Mouse (Mus musculus): Measurements from ENCODE around the gene Rbm34.

Gene Rbm34

GRCm38 (mm10) chr8:126951900-126952636 is 18.8 kb downstream of the Rbm34 start:
- DNase-seq, result no peak

- no peak for DNase-seq
These were observed 21.3 kb downstream of the Rbm34 start for GRCm38 (mm10) chr8:126949527-126949926.

GRCm38 (mm10) chr8:126946444-126946843 is 24.4 kb downstream of the Rbm34 start:
- no peak for DNase-seq

GRCm38 (mm10) chr8:126945730-126946163 is 25.1 kb downstream of the Rbm34 start, which contains the start of gene Tomm20:
TSS of gene Tomm20 (minus strand) at chr8:126945844.
- DNase-seq, result peak; percentile 96 to 97

GRCm38 (mm10) chr8:126944781-126945691 is 25.8 kb downstream of the Rbm34 start:
- peak; percentile 88 for DNase-seq

- no peak for DNase-seq
These were observed 27.3 kb downstream of the Rbm34 start for GRCm38 (mm10) chr8:126943565-126943964.

GRCm38 (mm10) chr8:126937337-126937736 is 33.5 kb downstream of the Rbm34 start:
- DNase-seq, result no peak

- no peak for DNase-seq
These were observed 34.9 kb downstream of the Rbm34 start for GRCm38 (mm10) chr8:126935932-126936331.

GRCm38 (mm10) chr8:126935387-126935786 is 35.5 kb downstream of the Rbm34 start:
- no peak for DNase-seq

- DNase-seq, result no peak
These were observed 38.2 kb downstream of the Rbm34 start for GRCm38 (mm10) chr8:126932656-126933055.

GRCm38 (mm10) chr8:126932249-126932648 is 38.6 kb downstream of the Rbm34 start:
- no peak for DNase-seq

GRCm38 (mm10) chr8:126931720-126932119 is 39.2 kb downstream of the Rbm34 start:
- DNase-seq, result no peak

GRCm38 (mm10) chr8:126929607-126930161 is 41.2 kb downstream of the Rbm34 start:
- DNase-seq, result peak; percentile 70 to 78

GRCm38 (mm10) chr8:126928755-126929505 is 41.9 kb downstream of the Rbm34 start:
- peak; percentile 46 to 59 for DNase-seq

GRCm38 (mm10) chr8:126928028-126928427 is 42.8 kb downstream of the Rbm34 start:
- DNase-seq, result peak in 1 of 2 experiments; percentile 67

- DNase-seq, result no peak
These were observed 43.8 kb downstream of the Rbm34 start for GRCm38 (mm10) chr8:126927058-126927457.

GRCm38 (mm10) chr8:126922981-126923380 is 47.9 kb downstream of the Rbm34 start:
- no peak for DNase-seq

- no peak for DNase-seq
These were observed 49.4 kb downstream of the Rbm34 start for GRCm38 (mm10) chr8:126921432-126921831.

GRCm38 (mm10) chr8:126920845-126921244 is 50.0 kb downstream of the Rbm34 start:
- DNase-seq, result peak; percentile 88 to 90

- DNase-seq, result no peak
These were observed 50.5 kb downstream of the Rbm34 start for GRCm38 (mm10) chr8:126920386-126920785.

GRCm38 (mm10) chr8:126919703-126920102 is 51.2 kb downstream of the Rbm34 start:
- DNase-seq, result no peak

- peak; percentile 35 to 44 for DNase-seq
These were observed 51.6 kb downstream of the Rbm34 start for GRCm38 (mm10) chr8:126919255-126919654.

GRCm38 (mm10) chr8:126918356-126918755 is 52.5 kb downstream of the Rbm34 start:
- DNase-seq, result no peak
